Mouse (Mus musculus) forebrain, embryonic 14.5 days (tissue): ENCODE data around the gene Cfap99. TPM values are rescaled to one million over a fixed set of nuclear protein-coding genes. Genes with fewer than 3 reads are reported as not detected.

Experiments used
- ATAC-seq: fragments of 200-750 bp; cut with Nextera tagmentation; 2 replicates; pipeline ENCODE4 v1.8.0; 2017; ENCODE audit warnings: mild to moderate bottlenecking, moderate library complexity
- DNase-seq: peaks from one replicate; pipeline ENCODE4 v3.0.0-alpha.2; 2015; ENCODE audit warnings: low spot score
- H3K27ac ChIP-seq: fragments of 300-500 bp; sonication (generic); 2 replicates; pipeline ENCODE4 v1.5.1; 2014; ENCODE audit warnings: low read depth, mild to moderate bottlenecking, control low read depth, low read length, moderate library complexity
- H3K27me3 ChIP-seq: fragments of 300-500 bp; sonication (generic); replicated peaks from 2 replicates; pipeline ENCODE4 v1.6.1; 2014; ENCODE audit warnings: low read length, control low read depth, mixed read lengths; ENCODE audit not compliant: control insufficient read depth, insufficient read depth
- H3K36me3 ChIP-seq: fragments of 300-500 bp; sonication (generic); 2 replicates; pipeline ENCODE4 v1.6.1; 2014; ENCODE audit warnings: low read length, control low read depth; ENCODE audit not compliant: control insufficient read depth, insufficient read depth
- H3K4me1 ChIP-seq: fragments of 300-500 bp; sonication (generic); 2 replicates; pipeline ENCODE4 v1.6.1; 2014; ENCODE audit warnings: antibody characterized with exemption, low read length, control low read depth; ENCODE audit not compliant: control insufficient read depth, insufficient read depth
- H3K4me2 ChIP-seq: fragments of 300-500 bp; sonication (generic); 2 replicates; pipeline ENCODE4 v1.6.1; 2014; ENCODE audit warnings: mild to moderate bottlenecking, control low read depth, low read length
- H3K4me3 ChIP-seq: fragments of 300-500 bp; sonication (generic); 2 replicates; pipeline ENCODE4 v1.5.1; 2014; ENCODE audit warnings: low read depth, low read length, control low read depth
- H3K9ac ChIP-seq: fragments of 300-500 bp; sonication (generic); 2 replicates; pipeline ENCODE4 v1.6.1; 2014; ENCODE audit warnings: mild to moderate bottlenecking, low read length, control low read depth, moderate library complexity
- H3K9me3 ChIP-seq: fragments of 300-500 bp; sonication (generic); replicated peaks from 2 replicates; pipeline ENCODE4 v1.6.1; 2016; ENCODE audit warnings: low read length, control low read depth, mixed read lengths; ENCODE audit not compliant: control insufficient read depth
- WGBS: fragments of 180-500 bp; shearing (Covaris S2); extraction: QIAGEN DNeasy Blood & Tissue Kit; methylation state at CpG from one replicate; pipeline ENCODE4 v1.1.7; 2014; 5-methylcytosine and 5-hydroxymethylcytosine counted together
- polyA plus RNA-seq: library from polyadenylated mRNA; unstranded; fragments of >200 nt; fragmentation: Nextera tagmentation; extraction: Ambion mirVana; gene quantifications from 2 replicates; pipeline ENCODE4 v1.2.1, GENCODE M21; 2014

Cfap99 gene
- polyA plus RNA-seq, 1 experiment from 2014 or later = 0.10 TPM

GRCm38 (mm10) chr5:34368551-34369290 lies 80.3 kb downstream of the Cfap99 start:
- Histone ChIP-seq H3K9me3 (no peaks in the 10 kb centered on the region), H3K4me1 (peaks cover 16% of the 10 kb centered on the region), H3K9ac (peak overlapping the region; percentile 71), H3K27me3 (no peaks in the 10 kb centered on the region), H3K27ac (peak overlapping the region; percentile 22), H3K36me3 (0 out of 2 replicates have a peak, but pooled peaks cover 6% of the 10 kb centered on the region), H3K4me3 (peak overlapping the region; percentile 87), H3K4me2 (peak overlapping the region; percentile 64)
- WGBS = 67% methylated on average over 7 of the region's 7 CpGs
- ATAC-seq (no peak), DNase-seq (no peak)

DNA sequence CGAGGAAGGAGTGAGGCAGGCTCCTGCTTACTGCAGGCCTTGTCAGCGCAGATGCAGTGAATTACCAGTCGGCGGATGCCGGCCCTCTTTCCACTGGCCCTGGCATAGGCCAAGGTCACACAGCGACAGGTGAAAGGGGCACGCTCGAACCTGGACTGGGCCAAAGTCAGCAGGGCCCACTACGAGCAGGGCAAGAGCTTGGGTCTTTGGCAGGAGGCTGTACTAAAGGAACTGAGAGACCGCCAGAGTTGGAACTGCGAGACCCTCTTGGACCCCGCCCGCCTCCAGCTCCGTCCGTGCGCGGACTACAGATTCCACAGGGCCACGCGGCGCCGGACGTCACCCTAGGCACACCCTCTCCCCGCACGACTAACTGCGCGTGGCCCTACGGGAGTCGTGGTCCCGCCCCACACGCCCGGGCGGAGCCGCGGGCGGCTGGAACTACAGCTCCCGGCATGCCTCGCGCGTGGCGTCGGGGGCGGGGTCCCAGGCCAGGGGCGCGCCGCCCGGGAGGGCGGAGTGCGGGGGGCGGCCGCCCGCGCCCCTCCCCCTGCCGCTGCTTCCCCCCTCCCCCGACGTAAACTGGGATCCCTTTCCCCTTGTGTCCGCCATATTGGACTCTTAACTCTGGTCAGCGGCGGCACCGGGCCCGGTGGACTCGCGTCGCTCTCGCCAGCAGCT lies 81.1 kb downstream of the Cfap99 start, which contains the start of gene Fam193a:
Fam193a (plus strand) TSS at position 593 of the 681 bp plus-strand sequence.
- DNase-seq (peak; percentile 98), ATAC-seq (peak; percentile 100)
- Histone ChIP-seq H3K9me3 (no peaks in the 10 kb centered on the region), H3K9ac (peak within 1 kb of the TSS; percentile 93), H3K4me3 (peak within 1 kb of the TSS; percentile 87), H3K36me3 (0 out of 2 replicates have a peak, but pooled peaks cover 3% of the 10 kb centered on the region), H3K4me2 (peak within 1 kb of the TSS; percentile 70), H3K4me1 (peaks cover 16% of the 10 kb centered on the region), H3K27ac (peak within 1 kb of the TSS; percentile 83), H3K27me3 (no peaks in the 10 kb centered on the region)
- under 1% methylated on average over 36 of the region's 64 CpGs for WGBS

DNA sequence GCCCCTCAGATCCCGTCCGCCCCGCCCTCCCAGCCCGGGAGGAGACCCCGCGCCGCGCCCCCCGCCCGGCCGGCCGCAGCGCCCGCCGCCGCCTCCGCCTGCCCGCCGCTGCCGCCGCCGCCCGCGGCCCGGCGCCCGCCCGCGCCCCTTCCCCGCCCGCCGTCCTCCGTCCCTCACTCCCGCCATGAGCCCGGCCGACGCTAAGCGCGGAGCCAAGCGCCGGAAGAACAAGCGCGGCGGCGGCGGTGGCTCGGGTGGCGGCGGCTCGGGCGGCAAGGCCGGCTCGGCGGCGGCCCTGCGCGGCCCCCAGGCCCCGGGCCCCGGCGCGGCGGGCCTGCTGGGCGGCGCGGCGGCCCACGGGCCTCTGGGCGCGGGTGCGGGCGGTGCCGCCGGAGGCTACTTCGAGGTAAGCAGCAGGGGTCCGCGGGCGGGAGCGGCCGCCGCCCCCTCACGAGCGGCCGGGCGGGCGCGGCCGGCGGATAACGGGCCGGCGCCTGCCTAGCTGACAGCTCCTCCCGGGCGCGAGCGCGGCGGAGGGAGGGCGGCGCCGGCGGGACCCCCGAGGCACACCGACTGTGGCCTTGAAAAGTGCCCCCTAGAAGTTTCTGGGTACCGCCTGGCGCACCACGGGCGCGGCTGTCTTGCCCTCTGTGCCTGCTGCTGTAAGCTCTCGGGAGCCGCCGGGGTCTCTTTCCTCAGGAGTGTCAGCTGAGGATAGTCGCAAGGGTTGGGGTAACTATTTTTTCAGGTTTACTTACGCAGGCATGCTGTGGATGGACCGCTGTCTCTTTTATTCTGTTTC lies 81.8 kb downstream of the Cfap99 start:
- 0 out of 2 replicates have a peak, but pooled peaks cover under 1% of the 10 kb centered on the region for H3K36me3 ChIP-seq
- ATAC-seq = no peak
- under 1% methylated on average over 46 of the region's 114 CpGs for WGBS

DNA sequence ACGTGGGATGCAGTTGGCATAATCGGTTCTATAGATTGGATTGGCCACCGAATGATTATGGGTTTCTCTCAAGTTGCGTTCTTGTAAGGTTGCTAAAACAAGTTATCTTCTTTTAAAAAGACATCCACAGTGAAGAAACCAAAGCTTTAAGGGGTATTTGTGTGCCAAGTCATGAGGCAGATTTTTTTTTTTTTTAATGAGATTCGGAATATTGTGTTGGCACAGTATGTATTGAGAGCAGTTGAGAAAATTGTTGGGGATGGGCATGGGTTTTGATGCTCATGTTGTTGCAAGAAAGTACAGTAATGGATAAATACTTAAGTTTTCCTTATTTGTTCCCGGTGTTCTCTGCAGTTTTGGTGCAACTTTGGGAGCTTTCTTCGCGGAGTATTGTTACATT lies 82.4 kb downstream of the Cfap99 start:
- H3K27ac ChIP-seq = no peak overlapping the region; the same call in 1 of the 2 replicates

More for the DNA sequence above, 81.8 kb downstream of the Cfap99 start:
- Histone ChIP-seq H3K4me3 (peak overlapping the region; percentile 87), H3K27ac (peak overlapping the region; percentile 83), H3K4me2 (peak overlapping the region; percentile 70), H3K9ac (peak overlapping the region; percentile 93), H3K4me1 (peaks cover 16% of the 10 kb centered on the region), H3K27me3 (no peaks in the 10 kb centered on the region), H3K9me3 (no peaks in the 10 kb centered on the region)
- peak; percentile 32 for DNase-seq

DNA sequence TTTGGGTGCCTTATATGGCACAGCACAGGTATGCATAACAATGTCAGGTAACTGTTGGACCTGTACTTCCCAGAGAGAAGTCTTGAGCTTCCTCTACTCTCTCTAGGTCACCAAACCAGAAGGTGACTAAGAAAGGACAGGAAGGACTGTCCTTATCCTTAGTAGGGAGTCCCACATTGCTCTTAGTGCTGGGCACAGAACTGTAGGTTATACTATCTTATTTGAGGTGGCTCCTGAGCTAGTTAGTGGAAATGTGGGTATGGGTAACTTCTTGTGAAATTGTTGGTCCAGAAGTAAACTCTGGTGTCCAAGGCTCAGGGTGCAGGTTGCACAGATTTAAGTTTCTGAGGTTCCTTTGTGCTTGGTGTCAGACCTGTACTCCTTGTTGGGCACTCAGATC lies 83.7 kb downstream of the Cfap99 start:
- no peaks in the 10 kb centered on the region for H3K9me3 ChIP-seq
- no peak for ATAC-seq
- H3K4me3 ChIP-seq = no peak overlapping the region
- H3K4me1 ChIP-seq = peaks cover 16% of the 10 kb centered on the region
- H3K27ac ChIP-seq = no peak overlapping the region
- no peak overlapping the region for H3K4me2 ChIP-seq
- DNase-seq = no peak
- no peak overlapping the region for H3K9ac ChIP-seq
- H3K27me3 ChIP-seq = no peaks in the 10 kb centered on the region
- H3K36me3 ChIP-seq = no peaks in the 10 kb centered on the region

More for the DNA sequence above, 82.4 kb downstream of the Cfap99 start:
- peaks cover 16% of the 10 kb centered on the region for H3K4me1 ChIP-seq
- no peaks in the 10 kb centered on the region for H3K36me3 ChIP-seq
- peak overlapping the region; percentile 87 for H3K4me3 ChIP-seq
- no peaks in the 10 kb centered on the region for H3K27me3 ChIP-seq
- peak overlapping the region; percentile 93 for H3K9ac ChIP-seq
- ATAC-seq = no peak
- no peaks in the 10 kb centered on the region for H3K9me3 ChIP-seq
- DNase-seq = no peak
- 27% methylated on average over 8 of the region's 8 CpGs for WGBS
- H3K4me2 ChIP-seq = peak overlapping the region; percentile 70

DNA sequence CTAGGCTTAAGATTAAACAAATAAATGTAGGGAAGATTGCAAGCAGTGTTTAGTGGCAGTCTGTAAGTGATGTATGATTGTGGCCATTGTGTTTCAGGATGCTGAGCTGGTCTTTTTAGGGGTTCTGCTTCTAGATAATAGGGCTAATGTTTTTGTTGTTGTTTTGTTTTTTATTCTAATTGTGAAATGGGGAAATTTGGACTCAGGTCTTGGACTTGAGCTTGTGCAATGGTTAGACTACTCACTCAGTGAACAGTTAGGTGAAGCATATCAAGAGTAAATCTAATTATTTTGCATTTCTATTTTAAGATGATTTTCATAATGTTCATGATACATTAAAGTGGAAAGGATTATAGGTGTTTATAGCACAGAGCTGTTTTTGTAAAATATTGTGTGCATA lies 84.1 kb downstream of the Cfap99 start:
- Histone ChIP-seq H3K27me3 (no peaks in the 10 kb centered on the region), H3K4me1 (peaks cover 16% of the 10 kb centered on the region), H3K27ac (no peak overlapping the region), H3K36me3 (no peaks in the 10 kb centered on the region), H3K9ac (no peak overlapping the region), H3K9me3 (no peaks in the 10 kb centered on the region), H3K4me3 (no peak overlapping the region), H3K4me2 (no peak overlapping the region)
- ATAC-seq (no peak), DNase-seq (no peak)

Other genes with a start within 250 kb of the Cfap99 start
- gene Poln, start 119.2 kb upstream of the Cfap99 start, polyA plus RNA-seq = 0.49 and 0.89 TPM in 2 replicates
- gene Haus3, start 119.1 kb upstream of the Cfap99 start, polyA plus RNA-seq = 19.2 and 23.1 TPM in 2 replicates
- 25.7 and 29.9 TPM in 2 replicates for gene Mxd4, start 100.9 kb upstream of the Cfap99 start, polyA plus RNA-seq
- 1.4 and 2.2 TPM in 2 replicates for gene Zfyve28, start 151 bp upstream of the Cfap99 start, polyA plus RNA-seq
- 162 and 165 TPM in 2 replicates for gene Rnf4, start 47.7 kb downstream of the Cfap99 start, polyA plus RNA-seq
- 16.4 and 16.9 TPM in 2 replicates for gene Fam193a, start 81.3 kb downstream of the Cfap99 start, polyA plus RNA-seq
- gene Tnip2, start 225.4 kb downstream of the Cfap99 start, polyA plus RNA-seq = 3.6 and 4.8 TPM in 2 replicates
- gene Sh3bp2, start 237.2 kb downstream of the Cfap99 start, polyA plus RNA-seq = 18.8 and 27.8 TPM in 2 replicates